Mouse (Mus musculus): ENCODE measurements around the gene Pcnx2. TPM values are rescaled to one million over a fixed set of nuclear protein-coding genes. Genes with fewer than 3 reads are reported as not detected.
A peak's percentile ranks its signal among the peaks of the same experiment; 100 is the strongest.

Pcnx2 gene
- polyA plus RNA-seq, 1 experiment from 2014 or later = 0.13 TPM

DNA sequence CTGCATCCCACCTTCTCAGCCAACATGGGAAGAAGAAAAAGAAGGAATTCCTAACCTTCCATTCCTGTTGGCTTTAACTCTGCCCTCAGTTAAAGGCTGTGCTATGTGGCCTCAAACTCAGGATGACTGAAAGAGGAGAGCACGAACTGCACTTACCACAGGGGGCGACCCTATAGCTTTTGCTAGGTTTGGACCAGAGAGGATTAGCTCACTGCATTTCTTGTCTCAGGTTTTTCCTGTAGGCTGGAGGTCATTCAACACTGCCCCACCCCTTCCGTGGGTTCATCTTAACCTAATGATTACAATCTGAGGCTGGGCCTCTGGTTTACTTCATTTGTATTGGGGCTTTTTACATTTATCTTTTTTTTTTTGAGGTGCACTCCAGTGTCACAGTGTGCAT is 123.1 kb downstream of the Pcnx2 start:
- Histone ChIP-seq H3K9ac (no peak overlapping the region), H3K27ac (no peak overlapping the region), H3K4me3 (no peak overlapping the region), H3K36me3 (no peaks in the 10 kb centered on the region), H3K4me2 (replicated peaks) (no peak overlapping the region), H3K9me3 (no peaks in the 10 kb centered on the region), H3K4me1 (peaks cover 10% of the 10 kb centered on the region), H3K27me3 (no peaks in the 10 kb centered on the region)
- 73% methylated on average over 3 of the region's 3 CpGs for WGBS
- no peak for ATAC-seq (ENCODE audit: low FRiP score, low read depth)

DNA sequence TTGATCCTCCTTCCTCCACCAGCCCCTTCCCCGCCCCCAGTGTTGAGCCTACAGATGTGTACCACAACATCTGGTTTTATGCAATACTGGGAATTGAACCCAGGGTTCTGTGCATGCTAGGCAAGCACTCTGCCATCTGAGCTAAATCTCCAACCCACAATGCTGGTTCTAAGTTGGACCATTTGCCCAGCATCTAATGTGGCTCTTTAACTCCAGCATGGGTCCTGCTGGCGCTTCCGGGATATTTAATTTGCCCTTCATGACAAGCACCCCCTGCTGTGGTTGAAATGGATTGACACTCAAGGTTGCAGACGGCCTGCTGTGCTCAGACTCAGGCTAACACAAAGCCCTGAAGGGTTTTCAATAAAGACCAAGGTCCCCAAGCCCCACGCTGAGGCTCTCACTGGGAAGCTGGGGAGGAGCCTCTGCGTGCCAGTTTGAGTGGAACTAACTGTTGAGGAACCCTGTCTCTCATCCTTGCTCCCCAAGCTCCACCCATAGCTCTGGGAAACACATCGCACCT is 124.8 kb downstream of the Pcnx2 start:
- Histone ChIP-seq H3K9me3 (no peaks in the 10 kb centered on the region), H3K4me2 (replicated peaks) (no peak overlapping the region), H3K4me3 (no peak overlapping the region), H3K27me3 (no peaks in the 10 kb centered on the region), H3K36me3 (no peaks in the 10 kb centered on the region), H3K4me1 (peaks cover 10% of the 10 kb centered on the region), H3K9ac (no peak overlapping the region), H3K27ac (no peak overlapping the region)
- ATAC-seq (ENCODE audit: low FRiP score, low read depth) = no peak
- 46% methylated on average over 7 of the region's 7 CpGs for WGBS

DNA sequence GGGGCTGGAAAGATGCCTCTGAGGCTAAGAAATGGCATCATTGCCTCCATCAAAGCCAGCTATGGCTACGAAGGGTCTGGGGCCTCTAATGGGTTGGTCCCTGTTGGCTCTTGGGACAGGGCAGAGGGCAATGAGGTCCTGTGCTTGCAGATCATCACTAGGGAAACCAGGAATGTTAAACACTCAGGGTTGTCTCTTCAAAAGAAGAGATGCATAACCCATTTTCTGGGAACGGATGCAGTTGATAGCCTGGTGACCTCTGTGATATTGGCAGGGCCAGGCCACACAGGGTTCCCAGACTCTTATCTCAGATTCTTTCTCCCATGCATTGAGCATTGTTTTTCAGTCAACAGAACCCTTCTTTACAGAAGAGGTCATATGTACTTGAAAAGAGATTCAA is 125.8 kb downstream of the Pcnx2 start:
- H3K27me3 ChIP-seq = no peaks in the 10 kb centered on the region
- no peaks in the 10 kb centered on the region for H3K36me3 ChIP-seq
- H3K9me3 ChIP-seq = no peaks in the 10 kb centered on the region
- H3K4me1 ChIP-seq = 0 out of 2 replicates have a peak, but pooled peaks cover 2% of the 10 kb centered on the region
- no peak overlapping the region for H3K4me2 ChIP-seq (replicated peaks)
- no peak overlapping the region for H3K4me3 ChIP-seq
- no peak overlapping the region for H3K9ac ChIP-seq
- no peak for ATAC-seq (ENCODE audit: low FRiP score, low read depth)
- H3K27ac ChIP-seq = no peak overlapping the region
- 52% methylated on average over 2 of the region's 2 CpGs for WGBS

DNA sequence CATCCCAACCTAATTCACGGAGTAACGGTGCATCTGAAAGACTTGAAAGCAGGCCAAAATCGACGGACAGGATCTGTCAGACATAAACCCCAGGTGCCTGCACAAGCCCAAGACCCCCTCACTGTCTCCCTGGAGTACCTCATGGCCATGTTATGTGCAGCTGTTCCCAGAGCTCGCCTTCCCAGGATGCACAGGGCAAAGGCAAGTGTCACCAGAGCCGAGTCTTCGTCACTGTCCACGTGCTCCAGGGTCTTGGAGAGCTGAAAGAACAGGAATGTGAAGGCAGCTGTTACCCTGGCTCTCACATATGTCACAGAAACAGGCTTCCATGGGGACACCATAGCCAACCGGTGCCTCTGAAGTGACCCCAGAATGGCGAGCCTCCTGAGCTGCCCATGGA is 130.0 kb downstream of the Pcnx2 start:
- 68% methylated on average over 10 of the region's 10 CpGs for WGBS
- Histone ChIP-seq H3K9ac (no peak overlapping the region), H3K9me3 (no peaks in the 10 kb centered on the region), H3K4me3 (no peak overlapping the region), H3K27me3 (no peaks in the 10 kb centered on the region), H3K4me1 (no peaks in the 10 kb centered on the region), H3K27ac (no peak overlapping the region), H3K4me2 (replicated peaks) (no peak overlapping the region), H3K36me3 (no peaks in the 10 kb centered on the region)
- peak; percentile 76; the same call in 1 of the 2 replicates for ATAC-seq (ENCODE audit: low FRiP score, low read depth)

- Histone ChIP-seq H3K4me3 (no peak overlapping the region), H3K27ac (no peak overlapping the region), H3K9me3 (no peaks in the 10 kb centered on the region), H3K4me1 (no peaks in the 10 kb centered on the region), H3K27me3 (no peaks in the 10 kb centered on the region), H3K36me3 (no peaks in the 10 kb centered on the region), H3K9ac (no peak overlapping the region), H3K4me2 (replicated peaks) (no peak overlapping the region)
- 93% methylated on average over 16 of the region's 16 CpGs for WGBS
- no peak for ATAC-seq (ENCODE audit: low FRiP score, low read depth)
These were observed 134.9 kb downstream of the Pcnx2 start for GRCm38 (mm10) chr8:125763066-125763786.

GRCm38 (mm10) chr8:125759022-125759421 is 139.1 kb downstream of the Pcnx2 start:
- Histone ChIP-seq H3K4me3 (no peak overlapping the region), H3K4me1 (peaks cover 15% of the 10 kb centered on the region), H3K36me3 (no peaks in the 10 kb centered on the region), H3K9ac (no peak overlapping the region), H3K4me2 (replicated peaks) (no peak overlapping the region), H3K27ac (no peak overlapping the region), H3K9me3 (no peaks in the 10 kb centered on the region), H3K27me3 (no peaks in the 10 kb centered on the region)
- WGBS = 58% methylated on average over 10 of the region's 10 CpGs
- no peak for ATAC-seq (ENCODE audit: low FRiP score, low read depth)

GRCm38 (mm10) chr8:125757106-125757496 is 141.0 kb downstream of the Pcnx2 start:
- H3K27ac ChIP-seq = no peak overlapping the region
- 77% methylated on average over 1 of the region's 1 CpGs for WGBS
- peaks cover 15% of the 10 kb centered on the region for H3K4me1 ChIP-seq
- ATAC-seq (ENCODE audit: low FRiP score, low read depth) = no peak
- no peak overlapping the region for H3K4me2 ChIP-seq (replicated peaks)
- no peaks in the 10 kb centered on the region for H3K36me3 ChIP-seq
- H3K9ac ChIP-seq = 0 out of 2 replicates have a peak overlapping the region, but pooled peaks have one; percentile 4
- no peaks in the 10 kb centered on the region for H3K27me3 ChIP-seq
- no peaks in the 10 kb centered on the region for H3K9me3 ChIP-seq
- H3K4me3 ChIP-seq = no peak overlapping the region

- Histone ChIP-seq H3K36me3 (no peaks in the 10 kb centered on the region), H3K4me2 (replicated peaks) (0 out of 2 replicates have a peak overlapping the region, but pooled peaks have one; percentile 4), H3K4me3 (no peak overlapping the region), H3K9me3 (no peaks in the 10 kb centered on the region), H3K27me3 (no peaks in the 10 kb centered on the region), H3K4me1 (peaks cover 20% of the 10 kb centered on the region), H3K27ac (no peak overlapping the region), H3K9ac (0 out of 2 replicates have a peak overlapping the region, but pooled peaks have one; percentile 4)
- ATAC-seq (ENCODE audit: low FRiP score, low read depth) = no peak
- 31% methylated on average over 9 of the region's 9 CpGs for WGBS
These were observed 141.6 kb downstream of the Pcnx2 start for GRCm38 (mm10) chr8:125756391-125757105.

- 72% methylated on average over 8 of the region's 8 CpGs for WGBS
- H3K27ac ChIP-seq = no peak overlapping the region
These were observed 142.2 kb downstream of the Pcnx2 start for GRCm38 (mm10) chr8:125755896-125756295.

DNA sequence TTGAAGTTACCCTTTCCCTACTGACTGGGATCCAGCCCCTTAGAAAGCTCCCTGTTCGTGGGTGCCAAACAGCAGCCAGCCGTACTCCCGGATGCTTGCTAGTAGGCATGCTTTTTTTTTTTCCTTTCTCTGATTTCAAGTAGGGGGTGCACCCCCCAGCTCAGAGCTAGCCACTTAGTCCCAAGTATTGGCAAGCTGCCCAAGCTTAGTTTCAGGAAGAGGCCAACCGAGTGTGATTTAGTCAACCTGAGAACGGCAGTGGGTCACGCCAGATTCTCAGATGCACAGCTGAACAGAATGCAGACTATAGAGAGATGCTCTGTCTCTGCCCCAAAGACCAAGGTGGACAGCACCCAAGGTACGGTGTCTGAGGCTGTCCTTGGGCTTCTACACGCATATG is 147.3 kb downstream of the Pcnx2 start:
- Histone ChIP-seq H3K27me3 (no peaks in the 10 kb centered on the region), H3K9ac (no peak overlapping the region), H3K27ac (no peak overlapping the region), H3K4me2 (replicated peaks) (no peak overlapping the region), H3K9me3 (no peaks in the 10 kb centered on the region), H3K36me3 (no peaks in the 10 kb centered on the region), H3K4me3 (no peak overlapping the region), H3K4me1 (peaks cover 43% of the 10 kb centered on the region)
- no peak for ATAC-seq (ENCODE audit: low FRiP score, low read depth)
- 42% methylated on average over 8 of the region's 8 CpGs for WGBS

More at GRCm38 (mm10) chr8:125755896-125756295, 142.2 kb downstream of the Pcnx2 start:
- no peak overlapping the region for H3K4me3 ChIP-seq
- no peaks in the 10 kb centered on the region for H3K9me3 ChIP-seq
- no peaks in the 10 kb centered on the region for H3K36me3 ChIP-seq
- no peak overlapping the region for H3K9ac ChIP-seq
- H3K4me1 ChIP-seq = peaks cover 26% of the 10 kb centered on the region
- H3K27me3 ChIP-seq = no peaks in the 10 kb centered on the region
- ATAC-seq (ENCODE audit: low FRiP score, low read depth) = no peak
- H3K4me2 ChIP-seq (replicated peaks) = no peak overlapping the region

DNA sequence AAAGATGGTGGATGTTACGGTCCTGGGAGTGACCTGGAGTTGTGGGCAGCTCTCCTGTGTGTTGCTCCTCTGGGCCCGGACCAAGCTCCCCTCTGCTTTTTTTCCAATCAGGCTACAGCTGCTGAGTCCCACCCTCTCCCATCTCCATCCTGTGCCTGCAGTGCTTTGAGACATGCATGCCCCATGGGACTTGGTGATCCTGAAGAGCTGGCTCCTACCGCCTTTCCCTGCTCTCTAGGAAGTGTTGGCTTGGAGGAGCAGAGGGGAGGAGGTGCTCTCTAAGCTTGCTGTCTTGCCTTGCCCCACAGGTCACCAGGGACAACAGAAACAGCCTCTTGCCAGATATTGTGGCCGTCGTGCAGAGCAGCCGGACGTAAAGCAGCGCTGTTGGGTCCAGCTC is 150.7 kb downstream of the Pcnx2 start:
- peak overlapping the region; percentile 73 for H3K27ac ChIP-seq
- 61% methylated on average over 8 of the region's 8 CpGs for WGBS
- H3K9me3 ChIP-seq = no peaks in the 10 kb centered on the region
- no peak overlapping the region for H3K9ac ChIP-seq
- peaks cover 55% of the 10 kb centered on the region for H3K4me1 ChIP-seq
- H3K4me2 ChIP-seq (replicated peaks) = no peak overlapping the region
- no peaks in the 10 kb centered on the region for H3K27me3 ChIP-seq
- H3K4me3 ChIP-seq = no peak overlapping the region
- ATAC-seq (ENCODE audit: low FRiP score, low read depth) = no peak
- H3K36me3 ChIP-seq = no peaks in the 10 kb centered on the region

DNA sequence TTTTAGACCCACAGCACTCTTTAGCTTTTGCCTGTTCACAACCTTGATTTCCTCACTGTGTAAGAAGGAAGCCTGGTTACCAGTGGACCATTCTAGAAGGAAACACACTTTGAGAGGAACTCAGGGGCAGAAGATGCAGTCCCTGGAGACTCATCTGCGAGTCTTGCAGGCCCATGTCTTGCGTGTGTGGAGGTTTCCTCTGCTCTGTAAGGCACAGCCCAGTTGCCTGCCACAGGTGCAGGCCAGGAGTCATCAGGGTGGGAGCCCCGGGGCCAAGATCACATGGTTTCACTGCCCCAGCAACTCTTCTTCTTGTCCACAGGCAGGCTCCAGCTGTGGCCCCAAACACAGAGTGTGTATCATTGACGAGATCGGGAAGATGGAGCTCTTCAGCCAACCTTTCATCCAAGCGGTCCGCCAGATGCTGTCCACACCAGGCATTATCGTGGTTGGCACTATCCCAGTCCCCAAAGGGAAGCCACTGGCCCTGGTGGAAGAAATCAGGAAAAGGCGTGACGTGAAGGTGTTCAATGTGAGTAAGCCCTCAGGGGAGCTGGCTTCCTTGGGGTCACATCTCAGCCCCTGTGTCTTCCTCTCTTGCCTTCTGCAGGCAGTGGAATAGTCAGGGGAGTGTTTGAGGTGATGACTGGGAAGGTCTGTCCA is 153.1 kb downstream of the Pcnx2 start:
- no peaks in the 10 kb centered on the region for H3K27me3 ChIP-seq
- no peak for ATAC-seq (ENCODE audit: low FRiP score, low read depth)
- no peaks in the 10 kb centered on the region for H3K9me3 ChIP-seq
- no peak overlapping the region for H3K9ac ChIP-seq
- no peak overlapping the region for H3K27ac ChIP-seq
- H3K4me3 ChIP-seq = no peak overlapping the region
- WGBS = 84% methylated on average over 10 of the region's 10 CpGs
- no peak overlapping the region for H3K4me2 ChIP-seq (replicated peaks)
- peaks cover 46% of the 10 kb centered on the region for H3K4me1 ChIP-seq
- H3K36me3 ChIP-seq = no peaks in the 10 kb centered on the region

All from limb, embryonic 13.5 days (tissue).